Mouse (Mus musculus) cerebellum, adult 2 months (tissue): ENCODE measurements around the gene Rtn4ip1. TPM values are rescaled to one million over a fixed set of nuclear protein-coding genes. Genes with fewer than 3 reads are reported as not detected.
"Not testable (repeated sequence)": the region's sequence is repeated elsewhere in the genome, so short reads cannot be mapped to it uniquely, and the experiment has no call there.

Experiments
- DNase-seq, 2 experiments: peaks; one replicate each; pipeline ENCODE4 v3.0.0; 2021
- H3K27ac ChIP-seq: fragments of 200-500 bp; 2 replicates; pipeline ENCODE4 v1.5.1; 2012; ENCODE audit warnings: low read length, control low read depth, inconsistent platforms; ENCODE audit not compliant: insufficient read depth
- H3K27me3 ChIP-seq: fragments of 200-500 bp; 2 replicates; pipeline ENCODE4 v1.6.1; 2012; ENCODE audit warnings: inconsistent platforms, mild to moderate bottlenecking, low read length, moderate library complexity; ENCODE audit not compliant: control insufficient read depth, insufficient read depth
- H3K4me1 ChIP-seq: fragments of 200-500 bp; 2 replicates; pipeline ENCODE4 v1.6.1; 2011; ENCODE audit warnings: low read length; ENCODE audit not compliant: control insufficient read depth, insufficient read depth
- H3K4me3 ChIP-seq: fragments of 200-500 bp; replicated peaks from 2 replicates; pipeline ENCODE3; 2011; ENCODE audit warnings: mild to moderate bottlenecking, low read depth, low read length, control low read depth; ENCODE audit not compliant: insufficient read depth
- CTCF ChIP-seq: fragments of 200-500 bp; IDR thresholded peaks from 2 replicates; pipeline ENCODE4 v1.5.1; 2011; ENCODE audit warnings: low read depth, mild to moderate bottlenecking, control low read depth, low read length, moderate library complexity, borderline replicate concordance; ENCODE audit not compliant: insufficient read depth
- POLR2A ChIP-seq: fragments of 200-500 bp; IDR thresholded peaks from 2 replicates; pipeline ENCODE4 v1.6.1; 2011; ENCODE audit warnings: low read length, control low read depth, borderline replicate concordance; ENCODE audit not compliant: insufficient read depth
- WGBS: fragments of 180-500 bp; shearing (Covaris S2); methylation state at CpG from one replicate; pipeline ENCODE4 v1.1.7; 2018; 5-methylcytosine and 5-hydroxymethylcytosine counted together
- polyA plus RNA-seq: library from polyadenylated mRNA; depleted of rRNA; stranded (reverse); fragments of >200 nt; gene quantifications from 2 replicates; pipeline ENCODE4 v1.2.3, GENCODE M21; 2012

The Rtn4ip1 gene
- polyA plus RNA-seq, 1 experiment, result 19.5 TPM

- Histone ChIP-seq H3K27ac (no peak overlapping the region), H3K4me3 (no peak overlapping the region), H3K4me1 (peaks cover 7% of the 10 kb centered on the region; the same call in 1 of the 2 replicates), H3K27me3 (no peaks in the 10 kb centered on the region)
- TF ChIP-seq POLR2A (no peak), CTCF (no peak)
- 74% methylated on average over 4 of the region's 4 CpGs for WGBS
- DNase-seq, result no peak
Measured at GRCm38 (mm10) chr10:43943736-43944135, 42.1 kb downstream of the Rtn4ip1 start.

DNA sequence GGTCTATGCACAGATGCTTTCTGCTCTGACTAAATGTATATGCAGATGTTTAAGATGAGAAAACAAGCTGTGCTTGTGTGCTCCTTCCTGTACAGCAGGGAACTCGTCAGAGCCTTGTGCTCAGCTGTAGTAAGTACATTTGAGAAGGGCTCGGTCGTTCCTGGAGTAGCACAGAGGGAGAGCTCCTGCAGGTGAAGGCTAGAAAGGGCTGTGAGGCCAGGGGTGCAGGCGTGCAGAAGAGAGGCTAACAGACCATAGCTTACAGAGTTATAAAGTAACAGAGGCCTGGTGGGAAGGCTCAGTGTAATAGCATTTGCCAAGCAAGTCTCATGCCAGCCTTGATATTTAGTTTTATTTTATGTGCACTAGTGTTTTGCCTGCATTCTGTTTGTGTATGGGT is 43.8 kb downstream of the Rtn4ip1 start:
- peaks cover 7% of the 10 kb centered on the region; the same call in 1 of the 2 replicates for H3K4me1 ChIP-seq
- DNase-seq, result no peak
- no peak overlapping the region for H3K4me3 ChIP-seq
- H3K27me3 ChIP-seq, result no peaks in the 10 kb centered on the region
- H3K27ac ChIP-seq, result no peak overlapping the region
- TF ChIP-seq POLR2A, result no peak
- TF ChIP-seq CTCF, result no peak
- WGBS, result 90% methylated on average over 4 of the region's 4 CpGs

GRCm38 (mm10) chr10:43953942-43954341 is 52.3 kb downstream of the Rtn4ip1 start:
- no peak overlapping the region for H3K4me3 ChIP-seq
- DNase-seq, result peak; percentile 18 to 35
- TF ChIP-seq POLR2A, result no peak
- peak; percentile 84 for TF ChIP-seq CTCF
- no peaks in the 10 kb centered on the region for H3K27me3 ChIP-seq
- H3K4me1 ChIP-seq, result no peaks in the 10 kb centered on the region
- H3K27ac ChIP-seq, result no peak overlapping the region

DNA sequence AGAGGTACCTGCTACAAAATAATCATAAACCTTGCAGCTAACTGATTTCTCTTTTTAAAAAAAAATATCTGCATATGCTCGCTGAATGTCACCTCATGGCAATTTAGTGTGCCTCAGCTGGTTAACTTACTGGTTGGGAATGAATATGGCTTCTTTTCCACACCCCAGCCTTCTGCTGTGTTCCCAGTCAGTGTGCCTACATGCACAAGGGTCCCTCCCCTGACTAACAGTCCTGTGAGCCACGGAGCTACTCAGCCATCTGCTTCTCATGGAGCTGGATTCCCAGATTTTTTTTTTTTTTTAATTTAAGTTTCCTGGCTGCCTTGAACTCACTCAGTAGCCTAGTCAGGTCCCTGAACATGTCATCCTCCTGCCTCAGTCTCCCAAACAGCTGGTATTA is 63.3 kb downstream of the Rtn4ip1 start:
- H3K27me3 ChIP-seq, result no peaks in the 10 kb centered on the region
- DNase-seq, result no peak
- no peak overlapping the region for H3K27ac ChIP-seq
- H3K4me3 ChIP-seq, result no peak overlapping the region
- H3K4me1 ChIP-seq, result no peaks in the 10 kb centered on the region
- TF ChIP-seq POLR2A, result no peak
- no peak for TF ChIP-seq CTCF
- 38% methylated on average over 2 of the region's 2 CpGs for WGBS

GRCm38 (mm10) chr10:43973244-43973643 is 71.6 kb downstream of the Rtn4ip1 start:
- DNase-seq, result no peak
- Histone ChIP-seq H3K27me3 (no peaks in the 10 kb centered on the region), H3K4me1 (no peaks in the 10 kb centered on the region), H3K4me3 (no peak overlapping the region), H3K27ac (no peak overlapping the region)
- WGBS, result 41% methylated on average over 2 of the region's 2 CpGs
- TF ChIP-seq CTCF (no peak), POLR2A (no peak)

DNA sequence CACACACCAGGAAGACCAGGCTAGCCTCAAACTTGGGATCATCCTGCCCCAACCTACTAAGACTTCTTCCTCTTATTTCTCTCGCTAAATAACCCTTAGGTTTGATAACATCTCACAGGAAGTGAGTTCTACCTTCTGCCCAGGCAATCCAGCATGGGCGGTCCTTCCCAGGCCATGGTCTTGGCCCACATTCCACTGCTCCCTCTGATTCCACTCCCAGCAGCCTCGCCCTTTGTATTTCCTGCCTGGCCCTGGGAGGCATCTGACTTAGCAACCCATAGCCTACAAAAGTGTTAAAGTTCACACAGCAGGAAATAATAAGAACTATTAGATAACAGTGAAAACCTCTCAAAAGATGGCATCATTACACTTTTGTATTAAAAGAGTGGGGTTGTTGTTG is 75.7 kb downstream of the Rtn4ip1 start:
- no peak overlapping the region for H3K4me3 ChIP-seq
- no peaks in the 10 kb centered on the region for H3K27me3 ChIP-seq
- TF ChIP-seq POLR2A (no peak), CTCF (no peak)
- no peak for DNase-seq
- no peak overlapping the region for H3K27ac ChIP-seq
- WGBS, result 75% methylated on average over 3 of the region's 3 CpGs
- no peaks in the 10 kb centered on the region for H3K4me1 ChIP-seq

DNA sequence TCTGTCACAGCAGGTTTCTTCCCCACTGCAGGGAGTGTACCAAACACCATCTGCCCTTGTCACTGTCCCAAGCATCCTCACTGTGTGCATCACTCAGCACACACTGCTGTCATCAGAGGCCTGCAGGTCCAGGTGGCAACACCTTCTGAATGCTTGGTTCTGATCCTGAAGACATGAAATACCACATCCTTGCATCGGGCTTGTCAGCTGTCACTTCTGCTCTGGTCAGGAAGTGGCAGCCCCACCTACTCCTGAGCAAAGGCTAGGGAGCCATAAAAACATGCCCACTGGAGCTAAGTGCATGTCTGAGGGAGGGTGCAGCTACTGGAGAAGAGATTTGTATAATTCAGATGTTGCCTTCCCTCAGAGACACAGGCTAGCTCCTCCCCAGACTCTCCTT is 78.5 kb downstream of the Rtn4ip1 start:
- Histone ChIP-seq H3K27ac (no peak overlapping the region), H3K4me1 (no peaks in the 10 kb centered on the region)
- WGBS, result 29% methylated on average over 1 of the region's 1 CpGs

DNA sequence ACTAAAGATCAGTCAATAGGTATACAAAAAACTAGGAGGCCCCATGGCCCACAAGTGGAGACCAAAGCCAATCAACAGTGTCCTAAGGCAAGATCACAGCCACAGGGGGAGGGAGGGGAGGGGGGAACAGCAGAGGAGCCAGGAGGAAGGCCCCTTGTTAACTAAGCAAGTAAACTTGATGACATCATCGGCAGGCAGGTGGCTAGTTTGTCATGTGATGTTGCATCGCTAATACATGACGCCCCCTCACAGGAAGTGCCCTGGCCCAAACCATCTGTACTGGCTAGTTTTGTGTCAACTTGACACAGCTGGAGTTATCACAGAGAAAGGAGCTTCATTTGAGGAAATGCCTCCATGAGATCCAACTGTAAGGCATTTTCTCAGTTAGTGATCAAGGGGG is 79.1 kb downstream of the Rtn4ip1 start:
- H3K4me3 ChIP-seq, H3K27me3 ChIP-seq, H3K4me1 ChIP-seq, H3K27ac ChIP-seq, DNase-seq: not testable (repeated sequence)
- 92% methylated on average over 3 of the region's 3 CpGs for WGBS

More for the DNA sequence above, 78.5 kb downstream of the Rtn4ip1 start:
- H3K4me3 ChIP-seq, result no peak overlapping the region
- DNase-seq, result no peak
- TF ChIP-seq POLR2A (no peak), CTCF (no peak)
- no peaks in the 10 kb centered on the region for H3K27me3 ChIP-seq
